Mouse (Mus musculus): Measurements from ENCODE around the gene Fdx1. TPM values are rescaled to one million over a fixed set of nuclear protein-coding genes. Genes with fewer than 3 reads are reported as not detected.

Gene Fdx1
- total and polyA plus RNA-seq, 2 experiments, result 160 to 290 TPM

DNA sequence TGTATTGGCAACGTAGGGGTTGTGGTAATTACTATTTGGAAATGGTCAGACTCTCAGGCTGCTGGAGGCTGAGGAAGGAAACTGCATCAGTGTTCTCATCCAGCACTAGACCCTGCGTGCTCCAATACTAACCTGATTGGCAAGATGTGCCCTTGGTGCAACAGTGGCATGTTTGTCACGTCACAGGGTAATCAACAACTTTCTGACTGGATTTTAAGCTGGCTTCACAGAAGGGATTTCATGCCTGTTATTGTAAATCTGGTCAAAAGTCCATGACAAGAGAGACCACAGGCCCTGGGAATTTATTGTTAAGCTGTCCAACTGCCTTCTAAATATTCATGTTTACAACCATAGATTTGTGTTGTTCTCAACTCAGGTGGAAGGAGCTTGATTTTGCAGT, 13.1 kb downstream of the Fdx1 start:
- Histone ChIP-seq H3K36me3 (ENCODE audit: control insufficient read depth, insufficient read depth, low read length) (peaks cover 72% of the 10 kb centered on the region), H3K79me2 (ENCODE audit: control insufficient read depth, insufficient read depth, low read length) (peaks cover 9% of the 10 kb centered on the region; the same call in 1 of the 2 replicates), H3K4me3 (ENCODE audit: insufficient read depth, low read depth, low read length) (no peak overlapping the region), H3K9ac (ENCODE audit: low read depth, low read length) (no peak overlapping the region), H3K27ac (replicated peaks; ENCODE audit: insufficient read depth, low read depth, low read length) (no peak overlapping the region), H3K4me1 (ENCODE audit: control insufficient read depth, insufficient read depth, low read length) (peaks cover 13% of the 10 kb centered on the region), H3K27me3 (ENCODE audit: control insufficient read depth, insufficient read depth, low read length) (no peaks in the 10 kb centered on the region)
- WGBS, result 40% methylated on average over 3 of the region's 3 CpGs
- no peak for TF ChIP-seq CTCF (IDR thresholded peaks at IDR 0.05; ENCODE audit: low read depth, low read length)
- no peak for TF ChIP-seq POLR2A (IDR thresholded peaks at IDR 0.05; ENCODE audit: extremely low read depth, insufficient read depth, low read length)
- peak; percentile 83 for DNase-seq (ENCODE audit: extremely low read depth, low read depth, low spot score)

DNA sequence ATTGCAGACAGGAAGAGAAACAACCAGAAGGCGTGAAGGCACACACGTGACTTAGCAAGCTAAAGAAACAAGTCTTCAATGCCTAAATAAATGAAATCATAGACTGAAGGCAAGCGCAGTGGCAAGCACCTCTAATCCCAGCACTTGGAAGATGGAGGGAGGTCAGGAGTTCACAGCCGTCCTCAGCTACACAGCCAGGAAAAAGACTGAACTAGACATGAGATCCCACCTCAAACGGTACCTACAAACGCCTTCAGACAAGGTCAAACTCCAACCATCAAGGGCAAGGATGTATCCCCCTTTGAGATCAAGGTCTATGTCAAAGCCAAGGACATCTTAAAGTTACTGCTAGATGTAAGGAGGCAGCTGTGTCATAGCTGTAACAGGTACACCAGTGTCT, 19.4 kb downstream of the Fdx1 start:
- H3K36me3 ChIP-seq (ENCODE audit: control insufficient read depth, insufficient read depth, low read length), result peaks cover 62% of the 10 kb centered on the region
- DNase-seq (ENCODE audit: extremely low read depth, low read depth, low spot score), result no peak
- H3K4me1 ChIP-seq (ENCODE audit: control insufficient read depth, insufficient read depth, low read length), result no peaks in the 10 kb centered on the region; the same call in 1 of the 2 replicates
- no peaks in the 10 kb centered on the region for H3K79me2 ChIP-seq (ENCODE audit: control insufficient read depth, insufficient read depth, low read length)
- WGBS, result 86% methylated on average over 6 of the region's 6 CpGs
- TF ChIP-seq CTCF (IDR thresholded peaks at IDR 0.05; ENCODE audit: low read depth, low read length), result no peak
- no peak for TF ChIP-seq POLR2A (IDR thresholded peaks at IDR 0.05; ENCODE audit: extremely low read depth, insufficient read depth, low read length)
- no peak overlapping the region for H3K27ac ChIP-seq (replicated peaks; ENCODE audit: insufficient read depth, low read depth, low read length)
- H3K9ac ChIP-seq (ENCODE audit: low read depth, low read length), result no peak overlapping the region
- no peaks in the 10 kb centered on the region for H3K27me3 ChIP-seq (ENCODE audit: control insufficient read depth, insufficient read depth, low read length)
- no peak overlapping the region for H3K4me3 ChIP-seq (ENCODE audit: insufficient read depth, low read depth, low read length)

DNA sequence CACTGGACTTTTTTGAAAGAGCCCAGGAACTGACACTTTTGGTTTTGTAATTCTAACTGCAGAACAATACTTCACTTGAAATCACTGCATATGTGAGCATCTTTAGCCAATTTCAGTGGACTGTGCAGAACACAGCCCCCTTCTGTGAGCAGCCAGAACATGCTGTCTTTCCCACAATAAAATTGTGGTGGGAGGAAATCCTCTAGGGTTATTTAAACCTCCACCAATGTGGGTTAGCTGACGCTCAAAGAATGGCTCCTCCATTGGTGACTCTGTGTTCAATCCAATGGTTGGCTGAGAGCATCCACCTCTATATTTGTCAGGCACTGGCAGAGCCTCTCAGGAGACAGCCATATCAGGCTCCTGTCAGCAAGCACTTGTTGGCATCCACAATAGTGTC, 28.7 kb downstream of the Fdx1 start:
- no peak overlapping the region for H3K27ac ChIP-seq (replicated peaks; ENCODE audit: insufficient read depth, low read depth, low read length)
- TF ChIP-seq POLR2A (IDR thresholded peaks at IDR 0.05; ENCODE audit: extremely low read depth, insufficient read depth, low read length), result no peak
- no peak for TF ChIP-seq CTCF (IDR thresholded peaks at IDR 0.05; ENCODE audit: low read depth, low read length)
- H3K79me2 ChIP-seq (ENCODE audit: control insufficient read depth, insufficient read depth, low read length), result no peaks in the 10 kb centered on the region
- no peaks in the 10 kb centered on the region for H3K4me1 ChIP-seq (ENCODE audit: control insufficient read depth, insufficient read depth, low read length)
- H3K27me3 ChIP-seq (ENCODE audit: control insufficient read depth, insufficient read depth, low read length), result no peaks in the 10 kb centered on the region
- no peak overlapping the region for H3K4me3 ChIP-seq (ENCODE audit: insufficient read depth, low read depth, low read length)
- H3K9ac ChIP-seq (ENCODE audit: low read depth, low read length), result no peak overlapping the region
- 89% methylated on average over 1 of the region's 1 CpGs for WGBS
- DNase-seq (ENCODE audit: extremely low read depth, low read depth, low spot score), result no peak
- no peaks in the 10 kb centered on the region for H3K36me3 ChIP-seq (ENCODE audit: control insufficient read depth, insufficient read depth, low read length)

DNA sequence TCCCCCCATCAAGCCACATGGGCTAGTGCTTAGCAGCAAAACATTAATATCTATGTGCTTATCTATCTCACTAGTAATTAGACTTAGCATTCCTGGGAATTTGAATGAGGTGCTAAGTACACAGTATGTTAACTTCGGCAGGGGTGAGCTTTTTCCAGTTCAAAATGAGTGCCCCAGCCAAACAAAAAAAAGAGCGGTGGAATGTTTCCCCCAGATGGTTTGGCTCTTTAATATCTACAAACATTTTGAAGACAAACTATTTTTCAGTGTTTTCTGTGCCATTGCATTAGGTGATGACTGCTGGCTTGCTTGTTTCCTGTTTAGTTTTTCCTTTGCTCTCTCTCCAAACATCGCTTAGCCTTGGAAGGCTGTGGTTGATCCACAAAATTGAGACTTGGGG, 31.4 kb downstream of the Fdx1 start:
- no peaks in the 10 kb centered on the region for H3K4me1 ChIP-seq (ENCODE audit: control insufficient read depth, insufficient read depth, low read length)
- TF ChIP-seq CTCF (IDR thresholded peaks at IDR 0.05; ENCODE audit: low read depth, low read length), result no peak
- no peak for TF ChIP-seq POLR2A (IDR thresholded peaks at IDR 0.05; ENCODE audit: extremely low read depth, insufficient read depth, low read length)
- H3K27me3 ChIP-seq (ENCODE audit: control insufficient read depth, insufficient read depth, low read length), result no peaks in the 10 kb centered on the region
- no peak overlapping the region for H3K4me3 ChIP-seq (ENCODE audit: insufficient read depth, low read depth, low read length)
- no peak overlapping the region for H3K27ac ChIP-seq (replicated peaks; ENCODE audit: insufficient read depth, low read depth, low read length)
- no peak overlapping the region for H3K9ac ChIP-seq (ENCODE audit: low read depth, low read length)
- 77% methylated on average over 3 of the region's 3 CpGs for WGBS
- no peaks in the 10 kb centered on the region for H3K79me2 ChIP-seq (ENCODE audit: control insufficient read depth, insufficient read depth, low read length)
- no peak for DNase-seq (ENCODE audit: extremely low read depth, low read depth, low spot score)
- H3K36me3 ChIP-seq (ENCODE audit: control insufficient read depth, insufficient read depth, low read length), result no peaks in the 10 kb centered on the region

DNA sequence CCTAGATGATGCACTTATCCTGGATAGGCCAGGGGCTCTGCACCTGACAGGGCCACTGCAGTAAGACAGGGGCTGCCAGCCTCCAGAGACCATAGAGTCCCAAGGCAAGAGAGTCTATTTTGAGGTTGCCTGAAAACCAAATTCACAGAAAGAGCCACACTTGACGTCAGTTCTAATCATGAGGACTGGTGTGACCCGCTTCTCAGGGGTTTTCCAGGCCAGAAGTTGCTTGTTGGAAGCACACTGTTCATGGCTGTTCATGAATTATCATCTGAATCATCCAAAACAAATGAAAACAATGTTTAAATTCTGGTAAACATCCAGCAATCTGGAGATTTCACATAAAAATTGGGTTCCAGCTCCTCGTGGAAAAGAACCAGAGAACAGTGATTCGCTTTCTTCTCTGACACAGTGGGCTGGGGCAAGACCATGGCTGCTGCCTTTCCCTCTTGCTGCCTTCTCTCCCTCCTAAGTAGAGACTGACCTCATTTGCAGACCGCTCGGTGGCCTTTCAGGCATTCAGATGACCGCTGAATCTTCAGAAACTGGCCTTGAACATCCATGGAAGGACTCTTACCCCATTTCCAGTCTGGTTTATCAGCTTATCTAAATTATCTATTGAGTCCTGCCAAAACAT, 32.2 kb downstream of the Fdx1 start:
- no peak overlapping the region for H3K27ac ChIP-seq (replicated peaks; ENCODE audit: insufficient read depth, low read depth, low read length)
- H3K79me2 ChIP-seq (ENCODE audit: control insufficient read depth, insufficient read depth, low read length), result no peaks in the 10 kb centered on the region
- no peaks in the 10 kb centered on the region for H3K36me3 ChIP-seq (ENCODE audit: control insufficient read depth, insufficient read depth, low read length)
- H3K4me1 ChIP-seq (ENCODE audit: control insufficient read depth, insufficient read depth, low read length), result no peaks in the 10 kb centered on the region
- DNase-seq (ENCODE audit: extremely low read depth, low read depth, low spot score), result peak; percentile 37
- 76% methylated on average over 7 of the region's 7 CpGs for WGBS
- no peak overlapping the region for H3K9ac ChIP-seq (ENCODE audit: low read depth, low read length)
- H3K4me3 ChIP-seq (ENCODE audit: insufficient read depth, low read depth, low read length), result no peak overlapping the region
- H3K27me3 ChIP-seq (ENCODE audit: control insufficient read depth, insufficient read depth, low read length), result no peaks in the 10 kb centered on the region
- no peak for TF ChIP-seq CTCF (IDR thresholded peaks at IDR 0.05; ENCODE audit: low read depth, low read length)
- TF ChIP-seq POLR2A (IDR thresholded peaks at IDR 0.05; ENCODE audit: extremely low read depth, insufficient read depth, low read length), result no peak

DNA sequence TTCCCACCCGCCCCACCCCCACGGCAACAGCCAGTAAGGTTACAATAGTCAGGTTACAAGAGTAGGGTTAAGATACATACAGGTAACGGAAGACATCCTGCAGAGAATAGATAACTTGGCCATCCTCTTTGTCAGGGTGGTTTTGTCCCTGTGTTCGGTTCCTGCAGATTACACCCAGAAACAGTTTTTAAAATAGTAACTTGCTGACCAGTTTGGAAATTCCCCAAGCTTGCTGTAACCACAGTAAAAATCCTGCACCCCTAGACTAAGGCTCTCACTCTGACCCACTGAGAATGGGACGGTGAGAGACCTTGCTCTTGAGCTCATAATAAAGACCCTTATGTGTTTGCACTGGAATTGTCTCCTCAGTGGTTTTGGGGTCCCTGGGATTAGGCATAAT, 33.4 kb downstream of the Fdx1 start:
- Histone ChIP-seq H3K27me3 (ENCODE audit: control insufficient read depth, insufficient read depth, low read length) (no peaks in the 10 kb centered on the region), H3K36me3 (ENCODE audit: control insufficient read depth, insufficient read depth, low read length) (no peaks in the 10 kb centered on the region), H3K4me3 (ENCODE audit: insufficient read depth, low read depth, low read length) (no peak overlapping the region), H3K9ac (ENCODE audit: low read depth, low read length) (no peak overlapping the region), H3K27ac (replicated peaks; ENCODE audit: insufficient read depth, low read depth, low read length) (no peak overlapping the region), H3K4me1 (ENCODE audit: control insufficient read depth, insufficient read depth, low read length) (no peaks in the 10 kb centered on the region), H3K79me2 (ENCODE audit: control insufficient read depth, insufficient read depth, low read length) (no peaks in the 10 kb centered on the region)
- WGBS, result 63% methylated on average over 5 of the region's 5 CpGs
- TF ChIP-seq POLR2A (IDR thresholded peaks at IDR 0.05; ENCODE audit: extremely low read depth, insufficient read depth, low read length), result no peak
- no peak for DNase-seq (ENCODE audit: extremely low read depth, low read depth, low spot score)
